Mouse (Mus musculus): ENCODE measurements around the gene Gm12569. TPM values are rescaled to one million over a fixed set of nuclear protein-coding genes. Genes with fewer than 3 reads are reported as not detected.

The Gm12569 gene
- total RNA-seq (2015) (not detected in 2 replicates), total RNA-seq (2017) (not detected in 2 replicates)

- ATAC-seq (ENCODE audit: poor library complexity, severe bottlenecking): no peak
Measured at GRCm38 (mm10) chr11:51220308-51220707, at the start of gene Gm12569. Gene Gm12569 (plus strand): TSS chr11:51220473.

GRCm38 (mm10) chr11:51202726-51203125, 17.5 kb upstream of the Gm12569 start:
- no peak for ATAC-seq (ENCODE audit: poor library complexity, severe bottlenecking)

- ATAC-seq (ENCODE audit: poor library complexity, severe bottlenecking): no peak
Measured at GRCm38 (mm10) chr11:51207758-51208157, 12.5 kb upstream of the Gm12569 start.

DNA sequence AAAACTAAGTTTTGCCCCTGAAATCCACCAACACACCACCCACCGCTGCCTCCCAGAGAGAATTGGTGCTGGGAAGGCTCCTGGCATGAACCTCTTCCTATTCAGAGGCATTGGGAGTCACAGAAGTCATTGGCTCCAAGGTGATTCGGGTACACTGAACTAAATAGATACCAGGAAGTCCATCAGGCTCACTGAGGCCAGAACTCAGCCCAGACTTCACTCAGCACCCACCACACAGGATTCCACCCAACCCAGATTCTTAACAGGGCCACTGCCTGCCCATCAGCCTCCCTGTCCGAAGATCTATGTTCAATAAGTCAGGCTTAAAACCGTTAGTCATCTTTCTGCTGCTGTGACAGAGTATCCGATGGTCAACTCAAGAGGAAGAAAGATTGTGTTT, 8.8 kb upstream of the Gm12569 start:
- ATAC-seq (ENCODE audit: poor library complexity, severe bottlenecking): no peak

DNA sequence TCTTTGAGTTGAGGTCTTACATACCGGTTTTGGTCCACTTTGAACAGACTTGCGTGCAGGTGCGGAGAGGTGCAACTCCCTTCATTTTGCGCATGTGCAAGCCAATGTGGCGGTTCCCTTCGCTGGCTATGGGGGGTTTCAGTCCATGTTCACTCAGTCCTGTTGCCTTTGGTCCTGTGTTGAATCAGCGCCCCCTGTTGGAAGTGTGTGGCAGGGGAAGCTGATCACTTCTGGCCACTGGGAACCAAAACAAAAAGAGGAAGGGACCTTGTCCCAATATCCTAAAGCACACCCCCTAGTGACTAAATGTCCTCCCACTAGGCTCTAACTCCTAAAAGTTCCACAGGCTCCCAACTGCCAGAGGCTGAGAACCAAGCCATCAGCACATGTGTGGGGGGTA, 6.3 kb upstream of the Gm12569 start:
- ATAC-seq (ENCODE audit: poor library complexity, severe bottlenecking): no peak

GRCm38 (mm10) chr11:51219396-51219980, 785 bp upstream of the Gm12569 start:
- no peak for ATAC-seq (ENCODE audit: poor library complexity, severe bottlenecking)

DNA sequence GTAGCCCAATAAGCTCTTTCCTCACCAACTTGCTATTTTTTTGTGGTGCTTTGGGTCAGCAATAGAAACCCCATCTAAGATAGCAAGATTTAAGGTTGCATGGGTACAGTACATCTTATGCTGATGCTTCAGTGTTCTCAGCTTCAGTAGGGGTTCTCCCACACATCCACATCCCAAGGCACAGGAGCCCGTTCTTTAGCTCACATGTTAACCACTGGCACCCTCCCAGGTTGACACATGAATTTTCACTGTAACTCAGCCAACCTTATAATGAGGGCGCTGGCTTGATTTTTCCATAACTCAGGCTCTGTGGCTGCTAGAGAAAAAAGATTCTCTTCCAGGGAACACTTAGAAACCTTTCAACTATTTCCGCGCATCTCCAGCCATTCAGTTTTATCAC, 6.8 kb downstream of the Gm12569 start:
- no peak for ATAC-seq (ENCODE audit: poor library complexity, severe bottlenecking)

- ATAC-seq (ENCODE audit: poor library complexity, severe bottlenecking): no peak
Measured at GRCm38 (mm10) chr11:51234626-51235025, 14.4 kb downstream of the Gm12569 start.

DNA sequence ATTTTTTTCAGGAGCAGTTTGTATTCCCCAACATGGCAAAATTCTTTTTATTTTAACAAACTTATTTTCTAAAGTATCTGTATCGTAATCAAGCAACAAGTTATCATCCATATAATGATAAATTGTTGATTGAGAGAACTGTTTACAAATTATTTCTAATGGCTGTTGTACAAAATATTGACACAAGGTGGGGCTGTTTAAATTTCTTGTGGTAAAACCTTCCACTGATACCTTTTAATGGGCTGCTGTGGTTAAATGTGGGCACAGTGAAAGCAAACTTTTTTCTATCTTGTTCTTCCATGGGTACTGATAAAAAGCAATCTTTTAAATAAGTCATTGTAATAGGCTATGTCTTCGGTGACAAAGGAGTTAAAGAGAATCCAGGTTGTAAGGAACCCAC, 22.6 kb downstream of the Gm12569 start:
- ATAC-seq (ENCODE audit: poor library complexity, severe bottlenecking): no peak

GRCm38 (mm10) chr11:51257006-51257405, 36.7 kb downstream of the Gm12569 start:
- peak; percentile 52 for ATAC-seq (ENCODE audit: poor library complexity, severe bottlenecking)

GRCm38 (mm10) chr11:51261680-51262219, 41.5 kb downstream of the Gm12569 start, which contains the start of gene Clk4:
Gene Clk4 (plus strand): TSS chr11:51261730.
- no peak for ATAC-seq (ENCODE audit: poor library complexity, severe bottlenecking)

DNA sequence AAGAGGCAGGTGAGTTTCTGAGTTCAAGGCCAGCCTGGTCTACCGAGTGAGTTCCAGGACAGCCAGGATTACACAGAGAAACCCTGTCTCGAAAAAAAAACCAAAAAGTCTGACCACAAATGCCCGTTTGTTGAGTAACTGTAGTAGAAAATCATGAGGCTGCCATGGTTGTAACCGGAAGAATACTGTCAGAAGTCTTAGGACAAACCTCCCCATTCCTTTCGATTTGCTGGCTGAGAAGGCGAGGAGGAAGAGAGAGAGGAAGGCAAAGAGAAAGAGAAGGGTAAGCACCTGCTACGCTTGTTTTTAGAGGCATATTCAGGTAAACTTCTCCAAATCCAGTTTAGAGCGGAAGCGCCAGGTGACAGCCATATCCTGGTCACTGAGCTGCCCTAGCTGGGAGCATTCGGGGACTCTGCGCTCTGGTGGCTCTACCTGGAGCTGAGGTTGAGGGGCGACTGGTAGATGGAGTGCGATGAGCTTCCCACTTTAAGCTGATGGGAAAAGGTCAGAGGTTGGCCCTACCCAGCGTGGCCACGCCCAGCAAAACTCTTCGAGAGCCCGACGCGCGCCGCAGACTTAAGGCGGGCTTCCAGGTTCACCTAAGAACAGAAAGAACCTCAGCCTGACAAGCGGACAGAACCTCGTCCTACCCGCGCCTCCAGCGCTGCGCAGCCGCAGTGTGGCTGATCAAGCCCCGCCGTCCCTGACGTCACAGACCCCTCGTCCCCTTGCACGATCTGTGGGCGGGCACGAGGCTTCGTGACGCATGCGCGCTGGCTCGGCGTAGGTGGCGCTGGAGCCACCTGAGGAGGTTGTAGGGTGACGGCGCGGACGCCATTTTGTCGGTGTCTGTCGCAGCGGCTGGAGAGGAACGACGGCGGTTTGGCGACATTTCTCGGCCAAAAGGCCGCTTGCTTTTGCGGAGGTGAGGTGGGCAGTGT, 42.3 kb downstream of the Gm12569 start, which contains the start of gene BC049762:
BC049762 (minus strand) TSS at position 705 of the 944 bp plus-strand sequence.
- ATAC-seq (ENCODE audit: poor library complexity, severe bottlenecking): peak; percentile 80

- peak; percentile 14 for ATAC-seq (ENCODE audit: poor library complexity, severe bottlenecking)
Measured at GRCm38 (mm10) chr11:51263286-51263831, 43.1 kb downstream of the Gm12569 start.

GRCm38 (mm10) chr11:51264352-51264751, 44.1 kb downstream of the Gm12569 start:
- peak; percentile 56 for ATAC-seq (ENCODE audit: poor library complexity, severe bottlenecking)

- ATAC-seq (ENCODE audit: poor library complexity, severe bottlenecking): no peak
Measured at GRCm38 (mm10) chr11:51265326-51265725, 45.1 kb downstream of the Gm12569 start.

GRCm38 (mm10) chr11:51274418-51274817, 54.1 kb downstream of the Gm12569 start:
- no peak for ATAC-seq (ENCODE audit: poor library complexity, severe bottlenecking)

Other genes starting within 250 kb of the Gm12569 start
- gene Olfr1377, start 238.5 kb upstream of the Gm12569 start, total RNA-seq (2015): not detected in 2 replicates
- not detected in 2 replicates for gene Olfr1377, start 238.5 kb upstream of the Gm12569 start, total RNA-seq (2017)
- not detected in 2 replicates for gene Olfr51, start 216.9 kb upstream of the Gm12569 start, total RNA-seq (2015)
- not detected in 2 replicates for gene Olfr51, start 216.9 kb upstream of the Gm12569 start, total RNA-seq (2017)
- not detected in 2 replicates for gene Olfr54, start 206.2 kb upstream of the Gm12569 start, total RNA-seq (2015)
- 0.18 TPM in 1 of 2 replicates, not detected in the other for gene Olfr54, start 206.2 kb upstream of the Gm12569 start, total RNA-seq (2017)
- not detected in 2 replicates for gene Olfr1375, start 172.4 kb upstream of the Gm12569 start, total RNA-seq (2015)
- gene Olfr1375, start 172.4 kb upstream of the Gm12569 start, total RNA-seq (2017): not detected in 2 replicates
- not detected in 2 replicates for gene Zfp354a, start 161.2 kb upstream of the Gm12569 start, total RNA-seq (2015)
- 0.22 TPM in 1 of 2 replicates, not detected in the other for gene Zfp354a, start 161.2 kb upstream of the Gm12569 start, total RNA-seq (2017)
- gene Clk4, start 41.3 kb downstream of the Gm12569 start, total RNA-seq (2015): 152 and 158 TPM in 2 replicates
- gene Clk4, start 41.3 kb downstream of the Gm12569 start, total RNA-seq (2017): 162 and 164 TPM in 2 replicates
- not detected in 2 replicates for gene BC049762, start 42.6 kb downstream of the Gm12569 start, total RNA-seq (2015)
- gene BC049762, start 42.6 kb downstream of the Gm12569 start, total RNA-seq (2017): not detected in 2 replicates
- 0.60 and 3.1 TPM in 2 replicates for gene Col23a1, start 69.4 kb downstream of the Gm12569 start, total RNA-seq (2015)
- gene Col23a1, start 69.4 kb downstream of the Gm12569 start, total RNA-seq (2017): 0.04 and 1.2 TPM in 2 replicates